Mouse (Mus musculus) liver, embryonic 11.5 days (tissue): Measurements from ENCODE around the gene Epha5. TPM values are rescaled to one million over a fixed set of nuclear protein-coding genes. Genes with fewer than 3 reads are reported as not detected.

Experiments used
- ATAC-seq: fragments of 200-750 bp; cut with Nextera tagmentation; replicated peaks from 2 replicates; pipeline ENCODE4 v1.8.0; 2017; ENCODE audit warnings: moderate number of reproducible peaks, mild to moderate bottlenecking, moderate TSS enrichment, moderate library complexity; ENCODE audit not compliant: low FRiP score
- DNase-seq: peaks from one replicate; pipeline ENCODE4 v3.0.0-alpha.2; 2017; ENCODE audit warnings: low spot score
- H3K27ac ChIP-seq: fragments of 300-500 bp; sonication (generic); 2 replicates; pipeline ENCODE4 v1.5.1; 2014; ENCODE audit warnings: mild to moderate bottlenecking, low read depth, low read length, control low read depth
- H3K27me3 ChIP-seq: fragments of 300-500 bp; sonication (generic); replicated peaks from 2 replicates; pipeline ENCODE4 v1.6.1; 2014; ENCODE audit warnings: low read length, mixed read lengths; ENCODE audit not compliant: control insufficient read depth, insufficient read depth
- H3K36me3 ChIP-seq: fragments of 300-500 bp; sonication (generic); 2 replicates; pipeline ENCODE4 v1.6.1; 2014; ENCODE audit warnings: mild to moderate bottlenecking, low read length, moderate library complexity, mixed read lengths; ENCODE audit not compliant: control insufficient read depth, insufficient read depth
- H3K4me1 ChIP-seq: fragments of 300-500 bp; sonication (generic); replicated peaks from 2 replicates; pipeline ENCODE4 v1.6.1; 2014; ENCODE audit warnings: low read length, mixed read lengths; ENCODE audit not compliant: control insufficient read depth, insufficient read depth
- H3K4me2 ChIP-seq: fragments of 300-500 bp; sonication (generic); 2 replicates; pipeline ENCODE4 v1.6.1; 2014; ENCODE audit warnings: mild to moderate bottlenecking, control low read depth, moderate library complexity
- H3K4me3 ChIP-seq: fragments of 300-500 bp; sonication (generic); 2 replicates; pipeline ENCODE4 v1.5.1; 2014; ENCODE audit warnings: low read depth, low read length, control low read depth
- H3K9ac ChIP-seq: fragments of 300-500 bp; sonication (generic); 2 replicates; pipeline ENCODE4 v1.6.1; 2014; ENCODE audit warnings: low read depth, low read length, control low read depth
- H3K9me3 ChIP-seq: fragments of 300-500 bp; sonication (generic); 2 replicates; pipeline ENCODE4 v1.6.1; 2016; ENCODE audit warnings: low read length, inconsistent platforms, mixed read lengths; ENCODE audit not compliant: control insufficient read depth
- WGBS: fragments of 180-500 bp; shearing (Covaris S2); extraction: QIAGEN DNeasy Blood & Tissue Kit; methylation state at CpG from one replicate; pipeline ENCODE4 v1.1.7; 2014; 5-methylcytosine and 5-hydroxymethylcytosine counted together
- polyA plus RNA-seq: library from polyadenylated mRNA; unstranded; fragments of >200 nt; fragmentation: Nextera tagmentation; extraction: Ambion mirVana; gene quantifications from 2 replicates; pipeline ENCODE4 v1.2.1, GENCODE M21; 2014

Gene Epha5
- polyA plus RNA-seq, 1 experiment from 2014 or later = 0.07 TPM

GRCm38 (mm10) chr5:84276996-84277395, 140.2 kb downstream of the Epha5 start:
- H3K36me3 ChIP-seq = no peaks in the 10 kb centered on the region
- DNase-seq = no peak
- no peak overlapping the region for H3K4me3 ChIP-seq
- no peaks in the 10 kb centered on the region for H3K9me3 ChIP-seq
- 87% methylated on average over 1 of the region's 1 CpGs for WGBS
- no peak overlapping the region for H3K9ac ChIP-seq
- no peaks in the 10 kb centered on the region for H3K27me3 ChIP-seq
- ATAC-seq = no peak
- no peak overlapping the region for H3K27ac ChIP-seq
- H3K4me1 ChIP-seq = no peaks in the 10 kb centered on the region
- H3K4me2 ChIP-seq = no peak overlapping the region

DNA sequence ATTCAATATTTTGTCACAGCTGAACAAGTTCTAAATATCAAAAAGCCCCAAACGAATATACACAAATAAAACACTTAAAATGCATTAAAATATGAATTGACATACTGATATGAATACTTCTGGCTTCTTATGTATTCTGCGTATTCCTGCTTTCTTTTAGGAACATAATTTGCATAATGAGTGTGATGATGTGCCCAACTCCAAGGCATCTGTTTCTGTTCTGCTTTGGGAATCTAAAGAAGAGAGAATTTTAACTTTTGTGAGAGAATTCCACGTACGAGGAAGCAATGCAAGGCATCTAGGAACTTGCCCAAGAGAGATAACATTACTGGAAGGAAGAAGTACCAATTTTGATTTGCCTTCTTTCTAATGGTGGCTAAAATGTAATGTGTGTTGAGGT, 151.8 kb downstream of the Epha5 start:
- WGBS = 66% methylated on average over 4 of the region's 4 CpGs
- DNase-seq (no peak), ATAC-seq (no peak)
- no peak overlapping the region for H3K4me2 ChIP-seq
- no peaks in the 10 kb centered on the region for H3K4me1 ChIP-seq
- no peak overlapping the region for H3K27ac ChIP-seq
- H3K36me3 ChIP-seq = no peaks in the 10 kb centered on the region
- no peak overlapping the region for H3K4me3 ChIP-seq
- no peaks in the 10 kb centered on the region for H3K9me3 ChIP-seq
- H3K27me3 ChIP-seq = no peaks in the 10 kb centered on the region
- no peak overlapping the region for H3K9ac ChIP-seq

DNA sequence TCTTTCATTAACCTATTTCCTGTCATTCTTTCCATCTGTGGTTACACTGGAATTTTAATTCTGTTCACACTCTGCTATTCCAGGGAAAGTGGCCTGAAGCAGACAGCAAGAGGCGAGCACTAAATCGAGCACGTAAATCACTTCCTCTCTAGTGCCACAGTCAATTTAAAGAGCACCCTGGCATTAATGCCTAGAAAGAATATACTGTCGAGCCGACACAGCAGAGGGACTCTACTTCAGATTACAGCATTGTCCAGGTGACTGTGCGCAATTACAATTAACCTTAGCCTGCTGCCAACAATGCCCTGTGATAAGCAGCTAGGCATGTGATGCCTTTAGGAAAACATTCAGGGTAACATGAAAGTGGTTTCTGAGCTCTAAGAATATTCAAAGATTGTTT, 153.2 kb downstream of the Epha5 start:
- Histone ChIP-seq H3K9ac (no peak overlapping the region), H3K27ac (no peak overlapping the region), H3K4me1 (no peaks in the 10 kb centered on the region), H3K4me3 (no peak overlapping the region), H3K27me3 (no peaks in the 10 kb centered on the region), H3K36me3 (no peaks in the 10 kb centered on the region), H3K4me2 (no peak overlapping the region), H3K9me3 (no peaks in the 10 kb centered on the region)
- no peak for DNase-seq
- WGBS = 76% methylated on average over 6 of the region's 6 CpGs
- ATAC-seq = no peak

DNA sequence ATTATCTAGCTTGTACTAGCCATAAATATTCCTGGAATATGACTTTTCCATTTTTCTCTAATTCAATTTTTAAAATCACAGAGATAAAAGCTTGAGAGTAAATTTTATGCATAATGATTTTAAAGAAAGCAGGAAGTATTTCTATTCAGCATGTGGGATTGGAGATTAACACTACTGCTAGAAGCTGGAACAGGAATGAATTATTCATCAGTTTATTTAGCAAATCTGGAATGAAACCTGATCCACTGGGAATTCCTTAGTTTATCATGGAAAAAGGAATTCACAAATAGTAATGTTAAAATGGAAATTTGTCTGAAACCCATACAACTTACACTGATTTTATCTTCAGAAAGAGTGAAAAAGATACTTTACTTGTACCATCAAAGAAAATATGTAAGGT, 187.2 kb downstream of the Epha5 start:
- DNase-seq (no peak), ATAC-seq (no peak)
- Histone ChIP-seq H3K36me3 (no peaks in the 10 kb centered on the region), H3K9ac (no peak overlapping the region), H3K9me3 (no peaks in the 10 kb centered on the region), H3K4me1 (no peaks in the 10 kb centered on the region), H3K4me2 (no peak overlapping the region), H3K27ac (no peak overlapping the region), H3K27me3 (no peaks in the 10 kb centered on the region), H3K4me3 (no peak overlapping the region)

DNA sequence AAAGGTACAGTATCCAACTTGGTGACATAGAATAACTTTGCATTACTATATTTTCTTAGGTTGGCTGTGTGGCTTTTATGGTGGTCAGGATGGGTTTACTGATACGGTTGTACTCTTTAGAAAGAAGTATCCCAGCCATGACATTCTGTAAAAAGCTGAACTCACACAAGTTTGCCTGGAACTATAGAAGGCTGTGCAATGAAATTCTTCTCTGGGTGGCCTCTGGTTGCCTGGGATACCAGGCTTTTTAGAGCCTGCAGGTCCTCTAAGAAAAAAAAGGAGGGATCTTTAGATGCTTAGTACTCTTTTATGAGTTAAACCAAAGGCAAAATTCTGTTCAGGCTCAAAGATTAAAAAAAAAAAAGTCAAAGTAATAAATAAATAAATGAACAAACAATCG, 208.6 kb downstream of the Epha5 start:
- Histone ChIP-seq H3K27ac (no peak overlapping the region), H3K4me2 (no peak overlapping the region), H3K4me1 (no peaks in the 10 kb centered on the region), H3K36me3 (no peaks in the 10 kb centered on the region), H3K9ac (no peak overlapping the region), H3K27me3 (no peaks in the 10 kb centered on the region), H3K9me3 (no peaks in the 10 kb centered on the region), H3K4me3 (no peak overlapping the region)
- DNase-seq (no peak), ATAC-seq (no peak)
- WGBS = 74% methylated on average over 2 of the region's 2 CpGs

DNA sequence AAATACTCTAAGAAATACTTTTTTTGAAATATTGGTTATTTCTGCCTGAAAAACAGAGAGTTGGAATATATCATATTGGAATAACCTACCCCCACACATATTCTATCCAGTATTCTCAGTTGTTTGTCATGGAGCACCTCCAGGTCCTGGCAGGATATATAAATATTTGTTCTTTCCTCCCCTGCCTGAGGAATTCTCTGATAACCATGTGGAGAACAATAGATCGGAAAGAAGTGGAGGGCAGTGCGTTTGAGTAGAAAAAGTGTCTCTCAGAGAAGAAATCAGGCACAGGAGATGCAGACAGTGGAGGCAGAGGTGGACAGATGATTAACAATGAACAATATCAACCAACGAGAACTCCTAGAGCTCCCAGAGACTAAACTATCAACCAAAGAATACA, 223.8 kb downstream of the Epha5 start:
- H3K4me2 ChIP-seq = no peak overlapping the region
- H3K27me3 ChIP-seq = no peaks in the 10 kb centered on the region
- DNase-seq (no peak), ATAC-seq (no peak)
- H3K4me3 ChIP-seq = no peak overlapping the region
- WGBS = 65% methylated on average over 3 of the region's 3 CpGs
- no peak overlapping the region for H3K27ac ChIP-seq
- no peaks in the 10 kb centered on the region for H3K4me1 ChIP-seq
- H3K9ac ChIP-seq = no peak overlapping the region
- H3K36me3 ChIP-seq = no peaks in the 10 kb centered on the region
- no peaks in the 10 kb centered on the region for H3K9me3 ChIP-seq

- Histone ChIP-seq H3K4me3 (no peak overlapping the region), H3K27me3 (no peaks in the 10 kb centered on the region), H3K36me3 (no peaks in the 10 kb centered on the region), H3K9me3 (no peaks in the 10 kb centered on the region), H3K4me2 (no peak overlapping the region), H3K4me1 (no peaks in the 10 kb centered on the region), H3K27ac (no peak overlapping the region), H3K9ac (no peak overlapping the region)
- 86% methylated on average over 8 of the region's 8 CpGs for WGBS
- ATAC-seq (no peak), DNase-seq (no peak)
These were observed 233.0 kb downstream of the Epha5 start for GRCm38 (mm10) chr5:84184189-84184588.

GRCm38 (mm10) chr5:84153095-84153494, 264.1 kb downstream of the Epha5 start:
- Histone ChIP-seq H3K4me1 (no peaks in the 10 kb centered on the region), H3K4me2 (no peak overlapping the region), H3K27ac (no peak overlapping the region), H3K27me3 (no peaks in the 10 kb centered on the region), H3K4me3 (no peak overlapping the region), H3K9me3 (no peaks in the 10 kb centered on the region), H3K9ac (no peak overlapping the region), H3K36me3 (no peaks in the 10 kb centered on the region)
- ATAC-seq = no peak
- WGBS = 48% methylated on average over 2 of the region's 2 CpGs
- DNase-seq = no peak

GRCm38 (mm10) chr5:84142138-84142537, 275.0 kb downstream of the Epha5 start:
- H3K27ac ChIP-seq = no peak overlapping the region
- WGBS = 43% methylated on average over 4 of the region's 4 CpGs
- no peaks in the 10 kb centered on the region for H3K9me3 ChIP-seq
- ATAC-seq (no peak), DNase-seq (no peak)
- H3K27me3 ChIP-seq = no peaks in the 10 kb centered on the region
- no peak overlapping the region for H3K4me2 ChIP-seq
- no peak overlapping the region for H3K9ac ChIP-seq
- no peaks in the 10 kb centered on the region for H3K36me3 ChIP-seq
- H3K4me3 ChIP-seq = no peak overlapping the region
- H3K4me1 ChIP-seq = no peaks in the 10 kb centered on the region
